Mouse (Mus musculus) stomach, postnatal 0 days (tissue): Measurements from ENCODE around the gene Zfp384.

Experiments used
- CTCF ChIP-seq: IDR thresholded peaks from 2 replicates; pipeline ENCODE4 v1.5.1; 2016; ENCODE audit warnings: antibody characterized with exemption, low read depth, mild to moderate bottlenecking, moderate library complexity
- EP300 ChIP-seq: optimal IDR thresholded peaks from 2 replicates; pipeline ENCODE3; 2016; ENCODE audit warnings: antibody characterized with exemption

DNA sequence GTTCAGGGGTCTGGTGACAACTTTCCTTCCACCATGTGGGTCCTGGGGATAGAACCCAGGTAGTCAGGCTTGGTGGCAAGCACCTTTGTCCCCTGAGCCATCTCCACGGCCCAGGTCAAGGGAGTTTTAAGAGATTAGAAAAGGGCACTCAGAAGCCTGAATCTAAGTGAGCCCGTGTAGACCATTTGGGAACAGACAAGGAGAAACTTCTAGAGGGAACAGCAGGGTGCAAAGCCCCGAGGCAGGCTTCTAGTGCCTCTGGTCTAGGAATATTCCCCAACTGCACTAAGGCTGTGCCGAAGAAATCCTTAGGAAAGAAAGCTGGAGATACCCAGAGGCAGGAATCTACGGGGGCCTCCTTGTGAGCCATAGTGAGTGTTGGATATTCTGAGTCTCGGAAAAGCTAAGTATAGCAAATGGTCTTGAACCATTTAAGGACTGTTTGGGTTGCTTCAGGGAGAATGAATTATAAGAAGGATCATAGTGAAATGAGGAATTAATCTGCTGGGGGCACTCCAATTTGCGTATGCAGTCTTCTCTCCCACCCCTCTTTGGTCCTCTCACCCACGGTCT is 13.0 kb upstream of the Zfp384 start:
- TF ChIP-seq EP300 (no peak), CTCF (no peak)
